Mouse (Mus musculus) thymus, postnatal 36 days (tissue): ENCODE measurements around the gene Rec8.

Experiments used
- DNase-seq, 2 experiments: peaks; one replicate each; pipeline ENCODE4 v3.0.0; 2022; ENCODE audit warnings: mixed read lengths in 2 of 2

Gene Rec8

GRCm38 (mm10) chr14:55617822-55618221 lies at the start of gene Rec8:
Rec8 (plus strand) TSS chr14:55618037.
- DNase-seq, result no peak

GRCm38 (mm10) chr14:55570588-55570987 lies 47.2 kb upstream of the Rec8 start:
- no peak for DNase-seq

GRCm38 (mm10) chr14:55571760-55572159 lies 46.1 kb upstream of the Rec8 start:
- no peak for DNase-seq

- no peak for DNase-seq
Measured at GRCm38 (mm10) chr14:55575302-55575701, 42.5 kb upstream of the Rec8 start, which contains the start of gene Fitm1. Fitm1 (plus strand) TSS chr14:55575617.

GRCm38 (mm10) chr14:55575711-55576110 lies 42.1 kb upstream of the Rec8 start:
- DNase-seq, result no peak

GRCm38 (mm10) chr14:55576376-55576775 lies 41.5 kb upstream of the Rec8 start:
- DNase-seq, result no peak

- peak; percentile 85 to 90 for DNase-seq
Measured at GRCm38 (mm10) chr14:55577871-55578667, 39.8 kb upstream of the Rec8 start, which contains the start of gene Psme1. Psme1 (plus strand) TSS chr14:55578123.

GRCm38 (mm10) chr14:55578668-55579269 lies 39.1 kb upstream of the Rec8 start:
- no peak for DNase-seq

- no peak for DNase-seq
Measured at GRCm38 (mm10) chr14:55579511-55580496, 38.0 kb upstream of the Rec8 start.

GRCm38 (mm10) chr14:55580731-55581130 lies 37.1 kb upstream of the Rec8 start:
- no peak for DNase-seq

GRCm38 (mm10) chr14:55581981-55582681 lies 35.7 kb upstream of the Rec8 start:
- no peak for DNase-seq

- DNase-seq, result no peak
Measured at GRCm38 (mm10) chr14:55584303-55584701, 33.5 kb upstream of the Rec8 start.

- peak; percentile 45 to 47 for DNase-seq
Measured at GRCm38 (mm10) chr14:55584702-55585565, 32.9 kb upstream of the Rec8 start, which contains the start of gene Emc9. Emc9 (minus strand) TSS chr14:55585302.

- peak; percentile 17 to 30 for DNase-seq
Measured at GRCm38 (mm10) chr14:55585566-55585960, 32.3 kb upstream of the Rec8 start.

GRCm38 (mm10) chr14:55586149-55586548 lies 31.7 kb upstream of the Rec8 start:
- no peak for DNase-seq

- no peak for DNase-seq
Measured at GRCm38 (mm10) chr14:55589271-55589670, 28.6 kb upstream of the Rec8 start.

GRCm38 (mm10) chr14:55589771-55590448 lies 27.9 kb upstream of the Rec8 start:
- no peak for DNase-seq

GRCm38 (mm10) chr14:55590748-55591330 lies 27.0 kb upstream of the Rec8 start, which contains the start of gene Psme2:
Psme2 (minus strand) TSS chr14:55591113.
- DNase-seq, result peak; percentile 72 to 75

- peak; percentile 87 to 90 for DNase-seq
Measured at GRCm38 (mm10) chr14:55591331-55591891, 26.4 kb upstream of the Rec8 start, which contains the start of gene Rnf31. Rnf31 (plus strand) TSS chr14:55591708.

GRCm38 (mm10) chr14:55592226-55592625 lies 25.6 kb upstream of the Rec8 start:
- DNase-seq, result no peak
